Mouse (Mus musculus) heart, embryonic 10.5 days (tissue): ENCODE measurements at regions not wholly inside any gene's neighbourhood (a gene's known extent, or its start where the extent isn't known, plus 50 kb on each side); places are given as distances from the start of the nearest gene placed in this dataset.

Source experiments
- DNase-seq: peaks from one replicate; pipeline ENCODE4 v3.0.0-alpha.2; 2017; ENCODE audit warnings: low spot score
- H3K27ac ChIP-seq: fragments of 300-500 bp; sonication (generic); 2 replicates; pipeline ENCODE4 v1.5.1; 2016; ENCODE audit warnings: mild to moderate bottlenecking
- H3K27me3 ChIP-seq: fragments of 300-500 bp; sonication (generic); 2 replicates; pipeline ENCODE4 v1.6.1; 2016; ENCODE audit warnings: mild to moderate bottlenecking; ENCODE audit not compliant: poor library complexity, insufficient read depth, severe bottlenecking
- H3K36me3 ChIP-seq: fragments of 300-500 bp; sonication (generic); 2 replicates; pipeline ENCODE4 v1.6.1; 2016; ENCODE audit warnings: mild to moderate bottlenecking, moderate library complexity
- H3K4me1 ChIP-seq: fragments of 300-500 bp; sonication (generic); 2 replicates; pipeline ENCODE4 v1.6.1; 2016; ENCODE audit warnings: mild to moderate bottlenecking
- H3K4me3 ChIP-seq: fragments of 300-500 bp; sonication (generic); 2 replicates; pipeline ENCODE4 v1.5.1; 2016; ENCODE audit warnings: mild to moderate bottlenecking, moderate library complexity
- H3K9me3 ChIP-seq: fragments of 300-500 bp; sonication (generic); 2 replicates; pipeline ENCODE4 v1.6.1; 2016; ENCODE audit warnings: mild to moderate bottlenecking, moderate library complexity
- WGBS: fragments of 180-500 bp; shearing (Covaris S2); methylation state at CpG from one replicate; pipeline ENCODE4 v1.1.7; 2016; 5-methylcytosine and 5-hydroxymethylcytosine counted together

DNA sequence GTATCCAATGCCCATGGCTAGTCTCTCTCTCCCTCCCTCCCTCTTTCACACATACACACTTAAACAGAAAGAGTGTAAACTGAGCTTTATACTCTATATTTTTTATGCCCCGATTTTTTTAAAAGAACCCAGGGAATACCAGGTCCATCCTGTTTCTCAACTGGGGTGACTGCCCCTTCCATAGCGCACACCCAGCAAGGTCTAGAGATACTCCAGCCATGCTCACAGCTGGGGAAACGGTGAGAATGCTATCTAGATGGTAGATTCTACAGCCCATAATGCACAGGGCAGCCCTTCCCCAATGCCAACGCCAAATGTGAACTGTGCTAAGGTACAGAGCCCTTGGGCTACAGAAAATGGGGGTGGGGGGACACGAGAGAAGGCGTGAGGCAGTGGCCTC lies 51.2 kb upstream of the Tln2 start:
- H3K27me3 ChIP-seq: peaks cover 6% of the 10 kb centered on the region; the same call in 1 of the 2 replicates
- no peak overlapping the region for H3K27ac ChIP-seq
- no peak for DNase-seq
- H3K36me3 ChIP-seq: no peaks in the 10 kb centered on the region
- no peaks in the 10 kb centered on the region for H3K9me3 ChIP-seq
- WGBS: 92% methylated on average over 6 of the region's 6 CpGs
- H3K4me1 ChIP-seq: peaks cover 28% of the 10 kb centered on the region
- H3K4me3 ChIP-seq: no peak overlapping the region

GRCm38 (mm10) chr9:67611676-67612075 lies 52.2 kb upstream of the Tln2 start:
- Histone ChIP-seq H3K27me3 (peaks cover 10% of the 10 kb centered on the region), H3K36me3 (no peaks in the 10 kb centered on the region), H3K9me3 (no peaks in the 10 kb centered on the region), H3K4me1 (peaks cover 30% of the 10 kb centered on the region), H3K27ac (no peak overlapping the region; the same call in 1 of the 2 replicates), H3K4me3 (no peak overlapping the region)
- DNase-seq: no peak
- WGBS: 71% methylated on average over 6 of the region's 6 CpGs

- Histone ChIP-seq H3K27me3 (peaks cover 10% of the 10 kb centered on the region), H3K4me1 (peaks cover 34% of the 10 kb centered on the region), H3K9me3 (no peaks in the 10 kb centered on the region), H3K36me3 (no peaks in the 10 kb centered on the region), H3K27ac (no peak overlapping the region), H3K4me3 (no peak overlapping the region)
- 82% methylated on average over 2 of the region's 2 CpGs for WGBS
- no peak for DNase-seq
Observed at GRCm38 (mm10) chr9:67612101-67612500, 52.6 kb upstream of the Tln2 start.

- DNase-seq: no peak
- Histone ChIP-seq H3K4me3 (no peak overlapping the region), H3K27me3 (peaks cover 23% of the 10 kb centered on the region), H3K27ac (no peak overlapping the region), H3K4me1 (peaks cover 40% of the 10 kb centered on the region), H3K36me3 (no peaks in the 10 kb centered on the region), H3K9me3 (no peaks in the 10 kb centered on the region)
- 84% methylated on average over 2 of the region's 2 CpGs for WGBS
Observed at GRCm38 (mm10) chr9:67614068-67614727, 54.7 kb upstream of the Tln2 start.

- WGBS: 89% methylated on average over 2 of the region's 2 CpGs
- no peak overlapping the region for H3K27ac ChIP-seq
- DNase-seq: no peak
- peaks cover 24% of the 10 kb centered on the region for H3K27me3 ChIP-seq
- no peak overlapping the region for H3K4me3 ChIP-seq
- no peaks in the 10 kb centered on the region for H3K9me3 ChIP-seq
- peaks cover 40% of the 10 kb centered on the region for H3K4me1 ChIP-seq
- no peaks in the 10 kb centered on the region for H3K36me3 ChIP-seq
Observed at GRCm38 (mm10) chr9:67616207-67616606, 56.7 kb upstream of the Tln2 start.

GRCm38 (mm10) chr9:67617341-67618217 lies 58.1 kb upstream of the Tln2 start:
- WGBS: 39% methylated on average over 14 of the region's 14 CpGs
- no peak overlapping the region for H3K4me3 ChIP-seq
- peaks cover 29% of the 10 kb centered on the region for H3K27me3 ChIP-seq
- DNase-seq: no peak
- no peaks in the 10 kb centered on the region for H3K9me3 ChIP-seq
- no peaks in the 10 kb centered on the region for H3K36me3 ChIP-seq
- H3K4me1 ChIP-seq: peaks cover 35% of the 10 kb centered on the region
- 0 out of 2 replicates have a peak overlapping the region, but pooled peaks have one; percentile 53 for H3K27ac ChIP-seq

GRCm38 (mm10) chr9:67620945-67621344 lies 61.4 kb upstream of the Tln2 start:
- Histone ChIP-seq H3K4me1 (peaks cover 42% of the 10 kb centered on the region), H3K27ac (no peak overlapping the region), H3K27me3 (peaks cover 46% of the 10 kb centered on the region), H3K9me3 (no peaks in the 10 kb centered on the region), H3K36me3 (no peaks in the 10 kb centered on the region), H3K4me3 (no peak overlapping the region)
- WGBS: 69% methylated on average over 3 of the region's 3 CpGs
- no peak for DNase-seq

- no peak overlapping the region for H3K4me3 ChIP-seq
- no peaks in the 10 kb centered on the region for H3K36me3 ChIP-seq
- peaks cover 50% of the 10 kb centered on the region for H3K4me1 ChIP-seq
- no peaks in the 10 kb centered on the region for H3K9me3 ChIP-seq
- DNase-seq: no peak
- no peak overlapping the region for H3K27ac ChIP-seq
- peaks cover 48% of the 10 kb centered on the region for H3K27me3 ChIP-seq
- 66% methylated on average over 2 of the region's 2 CpGs for WGBS
Observed at GRCm38 (mm10) chr9:67627196-67627595, 67.7 kb upstream of the Tln2 start.

- WGBS: 4% methylated on average over 6 of the region's 6 CpGs
- H3K27me3 ChIP-seq: peaks cover 35% of the 10 kb centered on the region
- no peak overlapping the region; the same call in 1 of the 2 replicates for H3K27ac ChIP-seq
- no peaks in the 10 kb centered on the region for H3K9me3 ChIP-seq
- no peaks in the 10 kb centered on the region for H3K36me3 ChIP-seq
- peaks cover 47% of the 10 kb centered on the region for H3K4me1 ChIP-seq
- peak overlapping the region; percentile 40 for H3K4me3 ChIP-seq
- no peak for DNase-seq
Observed at GRCm38 (mm10) chr9:67629624-67630023, 70.1 kb upstream of the Tln2 start.

- Histone ChIP-seq H3K27me3 (peaks cover 30% of the 10 kb centered on the region), H3K9me3 (no peaks in the 10 kb centered on the region), H3K36me3 (no peaks in the 10 kb centered on the region), H3K4me3 (no peak overlapping the region), H3K27ac (no peak overlapping the region), H3K4me1 (peaks cover 44% of the 10 kb centered on the region)
- WGBS: 29% methylated on average over 3 of the region's 3 CpGs
- peak; percentile 58 for DNase-seq
Observed at GRCm38 (mm10) chr9:67630173-67630572, 70.7 kb upstream of the Tln2 start.

GRCm38 (mm10) chr9:67631741-67632243 lies 72.3 kb upstream of the Tln2 start:
- DNase-seq: no peak
- Histone ChIP-seq H3K27me3 (peaks cover 35% of the 10 kb centered on the region), H3K4me3 (peak overlapping the region; percentile 88), H3K9me3 (no peaks in the 10 kb centered on the region), H3K36me3 (no peaks in the 10 kb centered on the region), H3K27ac (peak overlapping the region; percentile 97; the same call in 1 of the 2 replicates), H3K4me1 (peaks cover 32% of the 10 kb centered on the region)
- WGBS: 1% methylated on average over 6 of the region's 6 CpGs

DNA sequence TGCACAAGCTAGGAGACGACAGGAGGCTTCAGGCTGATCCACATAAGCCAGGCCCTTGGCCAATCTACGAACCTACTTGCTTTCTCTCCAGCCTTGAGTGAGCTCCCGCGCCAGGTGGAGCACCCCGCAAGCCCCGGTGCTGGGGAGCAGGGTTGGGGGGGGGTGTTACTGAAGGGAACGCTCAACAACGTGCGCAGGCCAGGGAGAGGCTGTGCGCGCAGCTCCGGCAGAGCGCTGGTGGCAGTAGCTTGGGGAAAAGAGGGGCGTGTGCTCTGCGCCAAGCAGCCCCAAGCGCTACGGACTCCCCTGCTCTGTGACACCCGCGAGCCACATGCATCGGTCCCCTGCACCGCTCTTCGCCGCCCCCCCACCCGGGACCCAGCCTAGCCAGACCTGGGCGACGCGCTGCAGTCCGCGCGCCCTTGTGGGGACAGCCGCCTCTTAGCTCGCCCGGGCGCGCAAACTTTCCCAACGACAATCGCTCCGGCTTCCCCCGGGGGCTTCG lies 73.1 kb upstream of the Tln2 start:
- H3K4me1 ChIP-seq: peaks cover 32% of the 10 kb centered on the region
- H3K36me3 ChIP-seq: no peaks in the 10 kb centered on the region
- WGBS: under 1% methylated on average over 40 of the region's 40 CpGs
- peak overlapping the region; percentile 88 for H3K4me3 ChIP-seq
- no peaks in the 10 kb centered on the region for H3K9me3 ChIP-seq
- peaks cover 28% of the 10 kb centered on the region for H3K27me3 ChIP-seq
- DNase-seq: peak; percentile 79
- H3K27ac ChIP-seq: peak overlapping the region; percentile 97
